Mouse (Mus musculus) heart, postnatal 0 days (tissue): ENCODE results near the gene Glycam1. TPM values are rescaled to one million over a fixed set of nuclear protein-coding genes. Genes with fewer than 3 reads are reported as not detected.

Source experiments
- ATAC-seq: fragments of 200-750 bp; cut with Nextera tagmentation; 2 replicates; pipeline ENCODE4 v1.8.0; 2017; ENCODE audit warnings: low read depth, moderate number of reproducible peaks, moderate library complexity; ENCODE audit not compliant: insufficient read depth
- DNase-seq: peaks from one replicate; pipeline ENCODE4 v3.0.0-alpha.2; 2016; ENCODE audit warnings: low spot score
- H3K27ac ChIP-seq: fragments of 300-500 bp; sonication (generic); 2 replicates; pipeline ENCODE4 v1.5.1; 2014; ENCODE audit warnings: low read depth, mild to moderate bottlenecking
- H3K27me3 ChIP-seq: fragments of 300-500 bp; sonication (generic); 2 replicates; pipeline ENCODE4 v1.6.1; 2014; ENCODE audit warnings: low read length, mixed read lengths; ENCODE audit not compliant: control insufficient read depth, insufficient read depth
- H3K36me3 ChIP-seq: fragments of 300-500 bp; sonication (generic); replicated peaks from 2 replicates; pipeline ENCODE4 v1.6.1; 2014; ENCODE audit warnings: low read length, mixed read lengths; ENCODE audit not compliant: control insufficient read depth, insufficient read depth
- H3K4me1 ChIP-seq: fragments of 300-500 bp; sonication (generic); 2 replicates; pipeline ENCODE4 v1.6.1; 2014; ENCODE audit warnings: antibody characterized with exemption; ENCODE audit not compliant: control insufficient read depth, insufficient read depth
- H3K4me2 ChIP-seq: fragments of 300-500 bp; sonication (generic); 2 replicates; pipeline ENCODE4 v1.6.1; 2014; ENCODE audit warnings: low read depth, mild to moderate bottlenecking, low read length, moderate library complexity
- H3K4me3 ChIP-seq: fragments of 300-500 bp; sonication (generic); 2 replicates; pipeline ENCODE4 v1.5.1; 2014; ENCODE audit warnings: low read depth, low read length
- H3K9ac ChIP-seq: fragments of 300-500 bp; sonication (generic); replicated peaks from 2 replicates; pipeline ENCODE4 v1.6.1; 2014; ENCODE audit warnings: low read depth, low read length, mixed read lengths
- H3K9me3 ChIP-seq: fragments of 300-500 bp; sonication (generic); replicated peaks from 2 replicates; pipeline ENCODE4 v1.6.1; 2016; ENCODE audit warnings: low read length; ENCODE audit not compliant: control insufficient read depth
- CTCF ChIP-seq: IDR thresholded peaks from 2 replicates; pipeline ENCODE4 v1.5.1; 2016; ENCODE audit warnings: antibody characterized with exemption, control low read depth, low read depth
- EP300 ChIP-seq: IDR thresholded peaks from 2 replicates; pipeline ENCODE4 v1.6.1; 2016; ENCODE audit warnings: antibody characterized with exemption, low read depth
- WGBS: fragments of 180-500 bp; shearing (Covaris S2); extraction: QIAGEN DNeasy Blood & Tissue Kit; methylation state at CpG from one replicate; pipeline ENCODE4 v1.1.7; 2014; 5-methylcytosine and 5-hydroxymethylcytosine counted together
- polyA plus RNA-seq: library from polyadenylated mRNA; unstranded; fragments of >200 nt; fragmentation: Nextera tagmentation; extraction: Ambion mirVana; gene quantifications from 2 replicates; pipeline ENCODE4 v1.2.1, GENCODE M21; 2015
- total RNA-seq: library from RNA; depleted of rRNA; stranded (reverse); fragments of >200 nt; gene quantifications from 2 replicates; pipeline ENCODE4 v1.2.3, GENCODE M21; 2014; ENCODE audit warnings: low replicate concordance

The Glycam1 gene
- total and polyA plus RNA-seq, 2 experiments from 2014 or later = not detected

DNA sequence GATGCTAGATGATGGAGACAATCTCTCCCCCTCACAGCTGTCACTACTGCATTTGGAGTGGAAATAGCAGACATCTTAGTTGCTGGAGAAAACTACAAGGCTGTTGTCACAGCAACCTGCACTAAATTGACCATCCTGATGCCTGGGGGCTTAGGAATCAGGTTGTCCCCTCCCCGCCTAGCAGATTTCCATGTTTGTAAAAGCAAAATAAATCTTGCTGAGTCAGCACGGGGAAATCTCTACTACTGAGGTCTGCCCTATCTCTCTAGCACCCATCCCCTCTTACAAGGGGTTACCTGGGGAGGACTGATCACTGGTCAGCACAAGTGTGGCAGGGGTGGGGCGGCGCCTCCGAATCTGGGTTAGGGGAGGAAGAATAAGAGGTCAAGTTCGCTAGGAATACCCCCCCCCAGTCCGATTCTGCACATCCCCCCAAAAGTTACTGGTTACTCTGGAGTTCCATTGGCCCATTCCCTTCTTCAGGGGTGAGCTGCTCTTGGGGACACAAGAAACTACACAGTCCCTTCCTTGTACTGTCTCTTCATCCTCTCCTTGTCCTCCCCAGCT, 30.7 kb downstream of the Glycam1 start:
- Histone ChIP-seq H3K9ac (no peak overlapping the region), H3K9me3 (no peaks in the 10 kb centered on the region), H3K4me3 (no peak overlapping the region), H3K4me2 (no peak overlapping the region), H3K27me3 (peaks cover 6% of the 10 kb centered on the region; the same call in 1 of the 2 replicates), H3K4me1 (peaks cover 4% of the 10 kb centered on the region), H3K27ac (no peak overlapping the region), H3K36me3 (no peaks in the 10 kb centered on the region)
- TF ChIP-seq CTCF (no peak), EP300 (no peak)
- DNase-seq (no peak), ATAC-seq (no peak)
- 83% methylated on average over 7 of the region's 7 CpGs for WGBS

DNA sequence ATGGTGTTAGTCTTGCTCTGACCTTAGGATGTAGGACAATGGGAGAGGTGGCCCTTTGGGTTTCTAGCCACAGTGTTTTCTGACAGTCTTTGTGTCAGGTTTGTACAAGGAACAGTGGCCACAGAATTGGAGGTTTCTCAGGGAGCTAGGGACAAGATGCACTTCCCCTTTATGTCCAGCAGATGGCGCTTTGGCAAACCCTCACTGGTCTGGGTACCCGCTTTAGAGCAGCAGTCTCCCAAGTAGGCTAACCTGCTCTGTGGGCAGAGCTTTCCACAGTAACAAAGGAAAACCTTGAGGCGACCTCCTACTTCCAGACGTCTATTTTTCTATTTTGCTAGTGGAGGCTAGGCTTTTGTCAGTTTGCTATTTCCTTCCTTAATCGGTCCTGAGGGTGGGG, 34.5 kb downstream of the Glycam1 start:
- no peak overlapping the region for H3K27ac ChIP-seq
- H3K4me3 ChIP-seq = no peak overlapping the region
- TF ChIP-seq EP300 (no peak), CTCF (peak; percentile 92)
- no peak overlapping the region for H3K4me2 ChIP-seq
- H3K36me3 ChIP-seq = no peaks in the 10 kb centered on the region
- DNase-seq (peak; percentile 60), ATAC-seq (peak; percentile 50; the same call in 1 of the 2 replicates)
- H3K4me1 ChIP-seq = no peaks in the 10 kb centered on the region
- no peaks in the 10 kb centered on the region for H3K27me3 ChIP-seq
- no peaks in the 10 kb centered on the region for H3K9me3 ChIP-seq
- H3K9ac ChIP-seq = no peak overlapping the region
- 6% methylated on average over 5 of the region's 5 CpGs for WGBS

DNA sequence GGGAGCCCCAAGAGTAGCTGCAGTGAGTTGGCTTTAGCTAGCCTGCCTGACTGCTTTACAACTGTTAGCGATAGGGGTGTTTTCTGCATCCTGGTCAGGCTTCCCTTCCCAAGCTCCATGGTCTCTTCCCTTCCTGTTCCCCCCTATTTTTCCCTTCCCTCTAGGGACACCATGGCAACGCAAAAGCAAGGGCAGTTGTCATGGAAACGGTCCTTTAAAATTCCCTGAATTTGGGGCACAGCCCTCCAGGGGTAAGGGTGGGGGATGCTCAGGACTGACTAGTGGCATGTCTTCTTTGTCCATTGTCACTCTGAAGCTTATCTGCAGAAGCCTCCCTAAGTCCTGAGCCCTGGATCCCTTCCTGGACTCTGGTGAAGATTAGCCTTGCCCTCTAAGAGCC, 41.7 kb downstream of the Glycam1 start:
- no peak overlapping the region for H3K9ac ChIP-seq
- ATAC-seq (no peak), DNase-seq (no peak)
- H3K4me3 ChIP-seq = no peak overlapping the region
- no peaks in the 10 kb centered on the region for H3K27me3 ChIP-seq
- WGBS = 59% methylated on average over 3 of the region's 3 CpGs
- H3K27ac ChIP-seq = no peak overlapping the region
- H3K36me3 ChIP-seq = no peaks in the 10 kb centered on the region
- no peaks in the 10 kb centered on the region; the same call in 1 of the 2 replicates for H3K4me1 ChIP-seq
- H3K4me2 ChIP-seq = no peak overlapping the region
- no peaks in the 10 kb centered on the region for H3K9me3 ChIP-seq
- TF ChIP-seq CTCF (no peak), EP300 (no peak)

DNA sequence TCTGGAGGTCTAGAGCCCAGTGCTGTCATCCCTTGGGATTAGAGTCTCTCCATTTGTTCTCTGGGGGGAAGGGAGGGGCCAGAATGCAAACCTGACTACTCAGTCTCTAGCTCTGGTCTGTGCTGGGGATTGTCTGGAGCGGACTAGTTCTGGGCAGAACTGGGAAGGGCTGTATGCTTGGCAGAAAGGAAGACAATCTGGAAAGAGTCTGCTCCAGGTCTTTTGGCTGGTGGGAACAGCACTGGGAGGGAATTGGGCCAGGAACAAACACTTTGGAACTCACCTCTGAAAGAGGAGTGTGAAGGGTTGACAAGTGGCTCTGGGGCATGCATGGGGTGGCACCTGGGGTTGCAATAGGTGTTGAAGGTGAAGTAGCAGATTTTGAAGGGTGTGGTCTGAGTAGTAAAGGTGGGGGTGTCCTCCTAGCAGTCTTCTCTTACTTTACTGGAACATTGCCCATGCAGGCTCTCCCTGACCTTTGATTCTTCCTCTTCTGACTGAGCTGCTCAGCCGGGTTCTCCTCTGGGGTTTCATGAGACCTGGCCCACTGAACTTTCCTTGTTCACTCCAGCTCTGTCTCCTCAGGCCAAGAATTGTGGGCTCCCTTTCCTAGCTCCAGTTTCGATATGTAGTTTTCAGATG, 42.3 kb downstream of the Glycam1 start:
- ATAC-seq (no peak), DNase-seq (no peak)
- WGBS = 64% methylated on average over 3 of the region's 3 CpGs
- Histone ChIP-seq H3K27ac (no peak overlapping the region), H3K4me2 (no peak overlapping the region), H3K9ac (no peak overlapping the region), H3K9me3 (no peaks in the 10 kb centered on the region), H3K36me3 (no peaks in the 10 kb centered on the region), H3K4me3 (no peak overlapping the region), H3K4me1 (no peaks in the 10 kb centered on the region; the same call in 1 of the 2 replicates), H3K27me3 (no peaks in the 10 kb centered on the region)
- no peak for TF ChIP-seq CTCF
- TF ChIP-seq EP300 = no peak

DNA sequence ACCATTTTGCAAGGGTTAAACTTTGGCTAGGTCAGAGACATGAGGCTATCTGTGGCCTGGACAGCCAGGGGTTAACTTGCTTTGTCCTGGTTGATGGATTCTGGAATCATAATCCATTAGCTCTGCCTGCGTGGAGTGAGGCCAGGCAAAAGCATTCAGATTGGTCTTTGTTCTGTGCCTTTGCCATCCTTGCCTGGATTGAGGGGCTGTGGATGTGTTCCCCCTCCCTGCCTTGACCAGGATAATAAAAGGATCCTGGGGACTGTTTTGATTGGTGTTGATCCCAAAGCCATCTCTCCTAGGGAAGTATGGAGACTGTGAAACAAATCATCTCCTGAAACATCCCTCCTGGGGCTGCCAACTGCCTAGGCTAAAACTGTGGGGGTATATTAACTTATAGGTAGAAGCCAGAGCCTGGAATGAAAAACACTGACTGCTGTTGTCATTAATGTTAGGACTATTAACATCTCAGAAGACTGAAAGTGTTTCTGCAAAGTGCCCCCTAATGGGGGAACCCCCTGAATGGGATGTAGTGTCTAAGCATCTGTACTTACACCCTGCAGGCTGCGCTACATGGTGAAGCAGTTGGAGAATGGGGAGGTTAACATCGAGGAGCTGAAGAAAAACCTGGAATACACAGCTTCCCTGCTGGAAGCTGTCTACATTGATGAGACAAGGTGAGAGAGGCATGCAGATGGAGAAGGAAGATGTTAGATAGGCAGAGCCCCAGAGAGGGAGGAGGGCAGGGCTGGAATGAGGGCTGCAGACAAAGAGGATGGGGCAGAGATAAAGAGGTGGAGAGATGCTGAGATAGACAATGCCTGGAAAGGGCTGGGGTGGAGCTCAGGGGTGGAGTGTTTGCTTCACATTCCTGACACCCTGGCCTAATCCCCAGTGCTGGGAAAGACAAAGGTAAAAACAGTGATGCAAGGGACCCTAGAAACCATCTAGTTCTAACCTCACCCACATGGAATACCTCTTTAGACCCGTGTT, 45.2 kb downstream of the Glycam1 start:
- no peak for DNase-seq

More for the DNA sequence above, 45.2 kb downstream of the Glycam1 start:
- no peak for ATAC-seq
- H3K4me1 ChIP-seq = peaks cover 6% of the 10 kb centered on the region; the same call in 1 of the 2 replicates
- H3K9ac ChIP-seq = no peak overlapping the region
- H3K4me3 ChIP-seq = no peak overlapping the region
- 33% methylated on average over 4 of the region's 4 CpGs for whole genome bisulfite sequencing
- no peaks in the 10 kb centered on the region for H3K27me3 ChIP-seq
- H3K9me3 ChIP-seq = no peaks in the 10 kb centered on the region
- no peaks in the 10 kb centered on the region for H3K36me3 ChIP-seq
- H3K27ac ChIP-seq = no peak overlapping the region
- no peak overlapping the region for H3K4me2 ChIP-seq
- no peak for TF ChIP-seq CTCF
- no peak for TF ChIP-seq EP300
